Mouse (Mus musculus) MEL (cell line): ENCODE data around the gene Rnasel.

Source experiments
- EP300 ChIP-seq, 2 experiments: IDR thresholded peaks; 2 replicates each; pipeline ENCODE4 v1.6.1; 2011; ENCODE audit warnings: improper control_type of control experiment in 2 of 2, low read length in 2 of 2, low read depth in 1 of 2, mild to moderate bottlenecking in 1 of 2
- GABPA ChIP-seq: IDR thresholded peaks from 2 replicates; pipeline ENCODE4 v1.6.1; 2012; ENCODE audit warnings: low read depth, mild to moderate bottlenecking, inconsistent platforms, low read length, improper control_type of control experiment, moderate library complexity
- MAX ChIP-seq: IDR thresholded peaks from 2 replicates; pipeline ENCODE4 v1.6.1; 2011; ENCODE audit warnings: low read length, improper control_type of control experiment
- USF1 ChIP-seq: IDR thresholded peaks from 2 replicates; pipeline ENCODE4 v1.6.1; 2014; ENCODE audit warnings: low read depth, mild to moderate bottlenecking, inconsistent platforms, low read length, improper control_type of control experiment, moderate library complexity

- no peak for TF ChIP-seq GABPA
- TF ChIP-seq USF1 = no peak
- no peak for TF ChIP-seq MAX
- TF ChIP-seq EP300 (IDR thresholded peaks at IDR 0.05; ENCODE audit: low read depth in 1 of 2, low read length in 2 of 2) = no peak
Observed at GRCm38 (mm10) chr1:153736096-153736495, 13.1 kb upstream of the Rnasel start.
